Mouse (Mus musculus) thymus, postnatal 14 days (tissue): ENCODE measurements at regions not wholly inside any gene's neighbourhood (a gene's known extent, or its start where the extent isn't known, plus 50 kb on each side); places are given as distances from the start of the nearest gene placed in this dataset.

Experiments used
- DNase-seq: peaks from one replicate; pipeline ENCODE4 v3.0.0; 2021

DNA sequence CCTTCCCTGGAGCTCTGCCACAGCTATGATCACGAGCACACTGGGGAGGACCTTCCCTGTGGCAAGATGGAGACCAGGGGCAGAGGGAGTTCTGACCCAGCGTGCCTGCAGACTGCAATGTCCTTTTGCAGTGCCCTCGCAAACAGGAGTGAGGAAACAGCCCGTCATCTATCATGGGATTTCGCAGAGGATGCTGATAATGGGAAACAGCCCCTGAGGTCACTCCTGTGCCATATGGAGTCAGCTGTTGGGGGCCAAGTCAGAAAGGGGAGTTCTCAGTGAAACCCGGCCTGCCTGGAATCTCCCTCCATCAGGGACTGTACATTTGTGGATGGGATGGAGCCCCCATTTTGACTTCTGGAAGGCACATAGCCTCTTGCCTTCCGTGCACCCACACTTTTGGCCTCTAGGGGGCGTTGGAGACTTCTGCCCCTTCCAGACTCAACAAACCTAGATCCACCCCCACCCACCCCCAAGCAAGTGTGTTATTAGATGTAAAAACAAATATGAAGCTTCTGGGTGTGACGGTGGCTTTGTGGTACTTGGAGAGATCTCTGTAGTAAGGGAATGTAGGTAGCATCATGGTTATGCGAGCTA is 98.1 kb downstream of the Kdr start:
- DNase-seq, result no peak

DNA sequence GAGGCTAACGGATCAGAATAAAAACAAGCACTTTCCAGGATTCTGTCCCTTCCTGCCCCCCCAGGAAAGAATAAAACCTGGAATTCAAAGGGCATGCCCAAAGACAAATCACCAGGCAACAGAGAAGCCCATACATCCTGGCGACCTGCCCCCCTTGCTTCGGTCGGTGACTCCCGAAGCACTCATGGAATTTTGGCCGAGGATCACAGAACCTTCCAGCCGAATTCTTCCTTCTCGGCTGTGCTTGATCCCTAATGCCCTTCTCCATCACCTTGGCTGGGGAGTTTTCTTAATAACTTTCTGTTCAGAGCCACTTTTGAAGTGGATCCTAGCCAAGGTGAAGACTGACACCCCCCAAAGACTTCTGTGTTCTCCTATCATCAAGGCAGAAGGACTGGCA is 99.9 kb downstream of the Kdr start:
- DNase-seq, result no peak

DNA sequence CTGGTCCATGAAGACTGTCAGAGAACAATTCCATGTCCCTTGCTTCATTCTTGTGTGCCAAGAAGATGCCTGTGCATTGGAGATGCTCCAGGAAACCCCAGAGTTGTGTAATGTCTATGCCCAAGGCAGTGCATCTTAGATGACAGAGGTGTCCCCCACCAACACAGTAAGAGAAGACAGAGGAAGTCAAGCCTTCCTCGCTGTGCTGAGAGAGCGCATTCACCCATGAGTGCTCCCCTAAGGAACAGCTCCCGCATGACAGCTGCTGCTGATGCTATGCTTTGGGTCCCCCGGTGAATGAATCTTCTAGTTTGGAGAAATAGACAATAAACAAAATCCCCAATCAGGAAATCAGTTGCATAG is 100.7 kb downstream of the Kdr start:
- DNase-seq, result no peak

DNA sequence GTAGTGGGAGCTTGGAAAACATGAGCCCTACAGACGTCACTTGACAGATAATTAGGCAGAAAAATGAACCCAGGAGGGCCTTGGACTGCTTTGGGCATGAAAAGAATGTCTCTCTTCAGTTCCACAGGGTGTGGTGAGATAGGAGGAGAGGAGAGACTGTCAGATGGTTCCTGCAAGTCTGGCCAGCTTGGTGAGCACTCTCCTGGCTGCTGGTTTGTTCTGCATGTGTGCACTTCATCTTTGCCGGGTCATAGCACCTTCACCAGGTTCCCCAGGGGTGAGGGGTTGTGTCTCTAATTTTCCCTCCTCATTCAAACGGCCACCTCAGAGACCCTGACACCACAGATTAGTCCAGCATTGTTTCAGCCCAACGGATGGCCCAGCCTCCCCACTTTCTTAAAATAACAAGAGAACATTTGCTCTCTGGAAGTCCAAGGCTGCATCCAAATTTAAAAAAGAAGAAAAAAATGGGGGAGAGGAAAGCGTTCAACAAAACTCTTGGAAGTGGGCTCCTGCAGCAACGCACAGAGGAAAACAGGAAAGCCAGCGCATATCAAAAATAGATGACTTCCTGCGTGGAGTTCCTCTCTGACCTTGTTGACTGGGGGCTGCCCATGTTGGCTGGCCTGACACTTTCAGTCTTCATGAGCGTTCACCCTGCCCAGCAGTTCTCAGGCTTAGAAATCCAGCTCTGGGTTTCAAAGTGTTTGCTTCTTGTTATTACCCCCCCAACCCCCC is 101.2 kb downstream of the Kdr start:
- no peak for DNase-seq

- peak; percentile 61 for DNase-seq
Measured at GRCm38 (mm10) chr5:75871120-75871519, 107.1 kb downstream of the Kdr start.

GRCm38 (mm10) chr5:75870666-75871065 is 107.6 kb downstream of the Kdr start:
- no peak for DNase-seq

- no peak for DNase-seq
Measured at GRCm38 (mm10) chr5:75869535-75869934, 108.7 kb downstream of the Kdr start.

GRCm38 (mm10) chr5:75865096-75865495 is 113.2 kb downstream of the Kdr start:
- no peak for DNase-seq

- no peak for DNase-seq
Measured at GRCm38 (mm10) chr5:75863358-75863757, 114.9 kb downstream of the Kdr start.

- DNase-seq, result peak; percentile 41
Measured at GRCm38 (mm10) chr5:75862630-75862991, 115.6 kb downstream of the Kdr start.

- no peak for DNase-seq
Measured at GRCm38 (mm10) chr5:75861916-75862629, 116.2 kb downstream of the Kdr start.

DNA sequence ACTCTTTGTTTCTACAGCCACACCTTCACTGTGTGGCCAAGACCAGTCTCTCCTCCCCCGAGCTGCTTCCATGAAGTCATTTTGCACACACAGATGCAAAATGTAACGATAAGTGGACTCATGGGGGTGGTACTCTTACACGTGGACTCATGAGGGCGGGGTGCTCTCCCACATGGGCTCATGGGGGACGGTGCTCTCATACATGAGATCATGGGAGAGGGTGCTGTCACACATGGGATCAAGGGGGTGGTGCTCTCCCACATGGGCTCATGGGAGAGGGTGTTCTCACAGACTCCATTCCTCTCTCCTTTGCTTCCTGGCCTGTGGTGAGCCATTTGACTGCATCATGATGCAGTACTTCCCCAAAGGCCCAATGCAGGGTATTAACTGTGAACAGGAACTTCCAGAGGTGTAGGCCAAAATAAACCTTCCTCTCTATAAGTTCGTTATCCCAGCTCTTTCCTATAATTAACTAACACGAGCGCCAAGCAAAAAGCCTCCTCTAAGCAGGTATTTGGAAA is 118.9 kb downstream of the Kdr start:
- no peak for DNase-seq

- DNase-seq, result no peak
Measured at GRCm38 (mm10) chr5:75850855-75851254, 127.4 kb downstream of the Kdr start.

DNA sequence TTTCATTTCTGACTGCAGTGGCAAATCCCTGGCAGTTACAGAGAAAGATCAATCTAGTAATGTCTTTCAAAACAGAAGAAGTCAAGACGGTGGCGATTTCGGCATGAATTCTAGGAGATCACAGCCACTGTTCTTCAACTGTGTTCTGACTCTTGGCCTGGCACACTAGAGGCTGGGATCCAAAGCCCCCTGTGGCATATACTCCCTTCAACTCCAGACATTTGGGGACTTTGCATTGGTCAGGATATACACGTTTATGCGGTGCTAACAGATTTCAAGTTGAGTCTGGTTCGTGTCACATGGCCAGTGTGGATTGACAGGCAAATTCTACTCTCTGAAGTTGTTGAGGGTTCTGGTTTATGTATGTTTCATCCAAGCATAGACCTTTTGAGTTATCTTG is 130.3 kb downstream of the Kdr start:
- no peak for DNase-seq

DNA sequence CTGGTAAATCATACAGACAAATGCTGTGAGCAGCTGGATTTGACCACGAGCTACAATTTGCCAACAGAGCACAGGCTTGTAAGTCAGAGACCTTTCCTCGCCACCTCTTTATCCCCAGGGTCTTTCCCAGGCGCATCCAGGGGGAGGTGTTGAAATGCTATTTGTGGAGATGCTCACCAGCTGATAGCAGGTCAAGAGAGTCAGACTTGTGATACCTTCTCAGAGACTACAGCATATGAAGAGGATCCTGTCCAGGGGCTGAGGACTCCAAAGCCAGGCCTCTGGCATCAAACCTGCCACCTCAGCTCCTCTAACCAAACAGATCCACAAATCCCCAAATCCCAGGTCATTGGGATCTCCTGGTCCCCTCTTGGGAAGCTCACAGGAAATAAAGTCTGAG is 130.9 kb downstream of the Kdr start:
- no peak for DNase-seq

DNA sequence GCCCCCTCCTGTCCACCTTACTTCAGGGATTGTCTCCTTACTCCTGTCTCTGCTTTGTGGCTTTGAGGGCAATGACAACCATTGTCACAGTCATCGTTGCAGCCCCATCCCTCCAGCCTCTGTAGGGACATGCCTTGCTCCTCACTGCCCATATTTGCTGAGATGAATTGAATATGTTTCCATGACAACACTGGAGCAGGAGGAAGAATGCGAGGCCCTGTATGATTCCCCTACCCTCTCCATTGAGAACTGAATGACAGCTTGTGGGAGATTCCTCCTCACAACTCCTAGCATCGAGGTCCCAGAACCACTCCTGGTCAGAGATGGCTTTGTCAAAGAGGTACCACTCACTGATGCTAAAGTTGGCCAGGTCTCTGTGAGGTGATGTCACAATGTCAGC is 132.2 kb downstream of the Kdr start:
- DNase-seq, result no peak

DNA sequence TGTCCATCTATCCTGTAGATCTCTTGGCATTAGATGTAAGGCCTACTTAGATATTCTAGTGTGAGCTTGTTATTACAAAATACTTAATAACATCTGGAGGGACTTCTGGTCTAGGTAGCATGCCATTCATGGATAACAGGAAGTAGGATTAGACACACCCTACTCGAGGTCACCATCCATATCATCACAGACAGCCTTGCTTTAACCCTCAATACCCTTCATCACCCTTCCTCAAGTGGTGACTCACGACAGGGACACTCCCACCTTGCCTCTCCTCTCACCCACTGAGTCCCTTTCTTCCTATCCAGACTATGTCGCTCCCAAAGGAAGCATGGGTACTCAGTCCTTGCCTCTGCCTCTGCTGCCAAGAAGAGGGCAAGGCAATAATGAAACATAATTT is 134.5 kb downstream of the Kdr start:
- no peak for DNase-seq

- DNase-seq, result no peak
Measured at GRCm38 (mm10) chr5:75840421-75840820, 137.8 kb downstream of the Kdr start.

- DNase-seq, result peak; percentile 65
Measured at GRCm38 (mm10) chr5:75835556-75835961, 142.7 kb downstream of the Kdr start.

DNA sequence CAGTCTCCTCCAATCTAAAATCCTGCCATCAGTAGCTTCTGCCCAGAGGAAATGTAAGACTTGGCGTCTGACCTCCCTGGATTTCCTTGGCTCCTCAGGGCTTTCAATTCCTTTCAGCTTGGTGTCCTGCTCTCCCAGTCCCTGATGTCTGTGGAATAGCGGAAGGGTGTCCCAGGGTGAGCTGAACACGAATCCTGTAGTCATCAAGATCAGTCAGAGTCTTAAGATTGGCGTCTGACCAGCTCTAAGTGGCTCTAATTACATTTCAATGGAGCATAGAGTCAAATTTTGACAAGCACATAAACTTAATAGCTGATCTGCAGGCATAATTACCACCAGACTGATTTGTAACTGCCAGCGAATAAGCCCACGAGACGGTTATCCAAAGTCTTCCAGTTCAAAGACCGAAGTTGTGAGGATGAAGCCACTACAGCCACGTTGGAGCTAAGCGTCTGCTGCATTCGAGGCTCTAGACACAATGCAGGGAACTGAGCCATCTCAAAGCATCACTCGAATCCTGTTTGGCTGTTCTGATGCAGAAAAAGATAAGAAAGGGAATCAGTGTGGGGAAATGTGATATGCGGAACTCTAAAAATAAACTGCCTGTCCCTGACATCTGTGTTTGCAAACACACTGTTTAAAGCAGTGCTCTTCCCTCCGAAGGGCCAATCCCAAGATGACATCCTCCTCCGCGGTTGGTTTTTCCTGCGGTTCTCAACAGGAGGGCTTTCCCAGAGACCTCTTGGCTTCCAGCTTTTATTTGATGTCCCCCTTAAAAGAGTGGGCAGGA is 143.3 kb downstream of the Kdr start:
- DNase-seq, result no peak

- no peak for DNase-seq
Measured at GRCm38 (mm10) chr5:75832341-75832740, 145.9 kb downstream of the Kdr start.

GRCm38 (mm10) chr5:75829850-75830625 is 148.2 kb downstream of the Kdr start:
- peak; percentile 57 for DNase-seq

DNA sequence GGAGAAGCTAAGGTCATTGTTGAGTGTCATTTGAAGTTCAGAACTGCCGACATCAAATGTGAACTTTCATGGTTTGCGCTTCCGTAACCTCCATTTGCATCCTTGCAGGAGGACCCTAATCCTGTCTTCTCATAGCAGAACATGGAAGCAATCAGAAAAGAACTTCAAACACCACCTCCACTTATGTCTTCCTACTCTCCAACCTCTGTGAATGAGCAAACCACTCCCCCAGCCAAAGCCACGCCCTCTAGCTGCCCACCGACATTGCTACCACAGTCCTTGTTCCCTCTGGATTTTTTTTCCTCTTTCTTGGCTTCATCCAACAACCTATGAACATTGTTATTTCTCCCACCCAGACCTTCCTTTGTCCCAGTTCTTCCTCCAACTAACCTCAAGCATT is 149.9 kb downstream of the Kdr start:
- no peak for DNase-seq
